Mouse (Mus musculus) CH12.LX (cell line): ENCODE results near the gene Pax5.

Experiments used
- CHD1 ChIP-seq: IDR thresholded peaks from 2 replicates; pipeline ENCODE4 v1.6.1; 2012; ENCODE audit warnings: low read depth, low read length, improper control_type of control experiment, inconsistent platforms
- CTCF ChIP-seq, 2 experiments: IDR thresholded peaks in 1 of 2; conservative IDR thresholded peaks in 1 of 2; 2 replicates each; pipeline ENCODE4 v1.5.1; 2011 to 2012; ENCODE audit warnings: low read depth in 2 of 2, low read length in 2 of 2, improper control_type of control experiment in 1 of 2, inconsistent platforms in 1 of 2, mild to moderate bottlenecking in 1 of 2, moderate library complexity in 1 of 2
- E2F4 ChIP-seq: IDR thresholded peaks from 2 replicates; pipeline ENCODE4 v1.6.1; 2011; ENCODE audit warnings: low read depth, low read length, improper control_type of control experiment; ENCODE audit not compliant: insufficient replicate concordance
- EP300 ChIP-seq: IDR thresholded peaks from 2 replicates; pipeline ENCODE4 v1.6.1; 2011; ENCODE audit warnings: low read length, improper control_type of control experiment
- HCFC1 ChIP-seq: IDR thresholded peaks from 2 replicates; pipeline ENCODE4 v1.6.1; 2012; ENCODE audit warnings: low read depth, mild to moderate bottlenecking, inconsistent platforms, low read length, improper control_type of control experiment
- MAX ChIP-seq: IDR thresholded peaks from 2 replicates; pipeline ENCODE4 v1.6.1; 2011; ENCODE audit warnings: low read length, improper control_type of control experiment
- PAX5 ChIP-seq: IDR thresholded peaks from 2 replicates; pipeline ENCODE4 v1.6.1; 2012; ENCODE audit warnings: low read length, inconsistent platforms, mixed read lengths
- POLR2A ChIP-seq: IDR thresholded peaks from 2 replicates; pipeline ENCODE4 v1.6.1; 2011; ENCODE audit warnings: low read depth, mild to moderate bottlenecking, improper control_type of control experiment, low read length
- RAD21 ChIP-seq: IDR thresholded peaks from 2 replicates; pipeline ENCODE4 v1.6.1; 2011; ENCODE audit warnings: low read depth, mild to moderate bottlenecking, low read length, improper control_type of control experiment, moderate library complexity
- SMC3 ChIP-seq: IDR thresholded peaks from 2 replicates; pipeline ENCODE4 v1.6.1; 2011; ENCODE audit warnings: low read depth, low read length, improper control_type of control experiment
- USF1 ChIP-seq: IDR thresholded peaks from 2 replicates; pipeline ENCODE4 v1.6.1; 2014; ENCODE audit warnings: low read depth, mild to moderate bottlenecking, inconsistent platforms, low read length, improper control_type of control experiment
- ZMIZ1 ChIP-seq: IDR thresholded peaks from 2 replicates; pipeline ENCODE4 v1.6.1; 2012; ENCODE audit warnings: low read depth, mild to moderate bottlenecking, inconsistent platforms, low read length, improper control_type of control experiment
- ZNF384 ChIP-seq: IDR thresholded peaks from 2 replicates; pipeline ENCODE4 v1.6.1; 2012; ENCODE audit warnings: low read depth, low read length, improper control_type of control experiment, inconsistent platforms

- TF ChIP-seq CHD1 (no peak), USF1 (no peak), CTCF (conservative IDR thresholded peaks at IDR 0.05 in 1 of 2, IDR thresholded peaks at IDR 0.05 in 1 of 2; ENCODE audit: low read depth in 2 of 2, low read length in 2 of 2) (no peak), HCFC1 (no peak), RAD21 (no peak), EP300 (no peak), SMC3 (no peak), E2F4 (no peak), POLR2A (no peak), ZMIZ1 (no peak), MAX (no peak), PAX5 (no peak), ZNF384 (no peak)
Observed at GRCm38 (mm10) chr4:44702891-44703685, 7.2 kb downstream of the Pax5 start.
